Mouse (Mus musculus) thymus, adult 2 months (tissue): ENCODE results near the gene Gm3646.

Experiments used
- CTCF ChIP-seq: fragments of 200-500 bp; IDR thresholded peaks from 2 replicates; pipeline ENCODE4 v1.5.1; 2012; ENCODE audit warnings: mild to moderate bottlenecking, control low read depth, low read length, moderate library complexity, borderline replicate concordance; ENCODE audit not compliant: control insufficient read depth, poor library complexity, insufficient read depth; ENCODE audit errors: extremely low read depth
- POLR2A ChIP-seq: fragments of 200-500 bp; IDR thresholded peaks from 2 replicates; pipeline ENCODE4 v1.6.1; 2012; ENCODE audit warnings: mild to moderate bottlenecking, low read length, control low read depth, moderate library complexity; ENCODE audit not compliant: control insufficient read depth, poor library complexity, insufficient read depth; ENCODE audit errors: extremely low read depth

GRCm38 (mm10) chr1:39772401-39773095, 32.6 kb downstream of the Gm3646 start:
- TF ChIP-seq POLR2A (no peak), CTCF (no peak)
